Mouse (Mus musculus): ENCODE measurements around the gene Hapln1.

GRCm38 (mm10) chr13:89607399-89607798, 67.8 kb downstream of the Hapln1 start:
- TF ChIP-seq ZNF384 (IDR thresholded peaks at IDR 0.05; ENCODE audit: low read depth, low read length) (no peak), CHD2 (IDR thresholded peaks at IDR 0.05; ENCODE audit: low read depth, low read length) (no peak), MAFK (IDR thresholded peaks at IDR 0.05; ENCODE audit: insufficient read depth, low read depth, low read length) (no peak), HCFC1 (IDR thresholded peaks at IDR 0.05; ENCODE audit: borderline replicate concordance, insufficient read depth, low read length) (no peak)

Data from ES-E14 (cell line).